Mouse (Mus musculus): ENCODE results near the gene Gm5136. TPM values are rescaled to one million over a fixed set of nuclear protein-coding genes. Genes with fewer than 3 reads are reported as not detected.

Gene Gm5136
- 1 to 10 TPM; 1.1 to 5.6 TPM for total RNA-seq (2021)

DNA sequence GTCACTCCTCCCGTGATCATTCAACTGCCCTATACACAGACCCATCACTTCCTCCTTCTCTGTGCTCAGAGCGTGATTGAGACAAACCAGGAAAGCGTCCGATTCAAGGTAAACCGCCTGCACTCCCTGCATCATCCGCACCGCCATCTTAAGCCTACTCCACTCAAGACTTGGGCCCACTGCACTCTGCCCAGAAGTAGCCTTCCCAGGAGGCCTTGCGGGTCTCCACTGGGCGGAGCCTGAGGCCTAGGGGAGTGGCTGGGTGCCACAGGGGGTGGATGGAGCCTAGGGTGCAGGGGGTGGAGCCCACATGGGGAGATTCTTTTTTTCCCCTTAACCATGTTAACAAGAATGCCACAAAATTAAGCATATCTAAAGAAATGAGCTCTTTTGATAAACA is at the start of gene Gm5136:
TSS of gene Gm5136 (minus strand) at position 215 of the 400 bp plus-strand sequence.
- intact Hi-C loops (cut with DNase I), result no loop called here
- DNase-seq (ENCODE audit: low spot score in 2 of 2), result no peak

DNA sequence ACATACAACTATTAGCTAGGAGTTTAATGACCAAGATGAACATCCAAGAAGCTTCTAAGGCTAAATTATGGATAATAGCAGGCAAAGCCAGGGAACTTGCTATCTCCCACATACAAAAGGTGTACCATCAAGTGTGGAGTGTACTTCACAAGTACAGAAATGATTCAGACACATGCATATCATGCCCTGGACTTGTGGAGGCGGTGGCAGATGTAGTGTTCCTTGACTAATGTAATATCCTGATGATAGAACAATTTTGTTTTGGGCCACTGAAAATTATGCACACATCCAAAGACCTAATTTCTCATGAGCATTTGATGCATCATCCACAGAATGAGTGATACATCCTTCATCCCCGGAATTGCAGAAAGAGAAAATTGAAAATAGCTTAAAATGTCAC is 43.8 kb upstream of the Gm5136 start:
- intact Hi-C loops (cut with DNase I), result no loop called here
- DNase-seq (ENCODE audit: low spot score in 2 of 2), result no peak

DNA sequence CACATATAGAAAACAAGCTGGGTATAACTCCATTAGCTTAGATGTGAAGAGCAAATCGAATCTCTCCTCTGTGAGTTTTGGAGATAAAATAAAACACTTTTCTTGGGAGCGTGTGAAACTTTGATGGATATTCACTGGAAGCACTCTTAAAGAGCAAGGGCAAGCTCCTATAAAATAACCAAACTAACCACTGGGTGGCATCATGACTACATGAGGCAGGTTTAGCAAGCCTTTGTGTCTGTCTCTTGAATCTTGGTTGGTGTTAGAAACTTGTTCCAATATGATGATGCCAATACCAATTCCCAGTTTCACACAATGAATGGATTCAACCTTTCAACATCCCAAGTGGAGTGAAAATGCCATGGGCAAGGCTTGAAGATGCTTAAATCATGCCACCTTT is 34.0 kb upstream of the Gm5136 start:
- DNase-seq (ENCODE audit: low spot score in 2 of 2), result no peak
- intact Hi-C loops (cut with DNase I), result loop anchor here (5.0 to 10.0 kb wide), 2 partner anchors 271 to 763 kb away; no protein-coding TSS in a partner anchor

DNA sequence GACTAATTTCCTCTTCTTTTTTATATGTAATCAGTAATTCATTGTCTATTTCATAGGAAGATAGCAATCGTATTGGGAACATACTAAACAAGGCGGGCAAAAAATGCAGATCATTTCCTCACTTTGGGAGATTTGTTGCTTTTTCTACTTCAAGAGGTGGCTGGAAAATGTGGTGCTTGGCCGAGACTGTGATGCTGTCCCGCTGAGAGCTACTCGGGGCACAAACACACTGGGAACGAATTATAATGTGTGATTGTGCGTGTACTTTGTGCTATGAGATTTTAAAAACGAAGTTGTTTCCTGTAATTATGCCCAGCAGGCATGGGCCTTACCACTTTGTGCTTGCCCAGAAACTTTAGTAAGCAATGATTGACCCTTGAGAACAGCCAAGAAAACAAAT is 29.0 kb upstream of the Gm5136 start:
- intact Hi-C loops (cut with DNase I), result no loop called here
- no peak for DNase-seq (ENCODE audit: low spot score in 2 of 2)

DNA sequence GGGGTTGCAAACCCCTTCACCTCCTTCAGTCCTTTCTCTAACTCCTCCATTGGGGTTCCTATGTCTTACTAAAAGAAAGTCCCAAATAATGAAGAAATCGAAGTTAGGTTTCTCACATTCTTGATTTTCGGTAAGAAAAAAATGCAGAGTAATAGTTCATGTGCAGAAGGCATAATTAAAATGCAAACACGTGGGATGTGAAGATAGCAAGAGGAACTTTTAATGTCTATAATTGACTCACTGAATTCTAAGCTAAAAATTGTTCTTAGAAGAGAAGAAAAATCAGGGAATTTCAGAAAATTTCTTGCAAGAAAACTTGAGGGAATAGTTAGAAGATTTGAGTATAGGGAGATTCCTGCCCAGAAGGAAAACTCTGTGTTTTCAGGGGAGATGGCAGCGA is 26.4 kb upstream of the Gm5136 start:
- intact Hi-C loops (cut with DNase I), result no loop called here
- DNase-seq (ENCODE audit: low spot score in 2 of 2), result no peak

DNA sequence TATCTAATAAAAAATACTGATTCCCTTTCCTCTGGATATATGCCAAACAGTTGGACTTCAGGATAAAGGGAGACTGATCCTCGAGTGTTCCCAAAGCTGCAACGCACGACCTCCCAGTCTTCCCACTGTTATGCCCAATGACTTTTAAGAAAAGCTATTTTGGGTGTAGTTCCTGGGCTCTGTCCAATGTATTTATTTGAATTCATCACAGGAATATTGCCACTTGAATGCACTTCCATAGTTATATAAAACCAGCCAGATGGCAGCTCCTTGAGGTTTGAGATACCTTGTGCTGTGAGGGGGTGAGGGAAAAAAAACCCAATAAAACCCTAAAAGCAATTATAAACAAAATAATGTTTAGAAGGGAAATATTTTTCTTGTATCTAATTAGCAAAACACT is 24.9 kb upstream of the Gm5136 start:
- intact Hi-C loops (cut with DNase I), result no loop called here
- no peak for DNase-seq (ENCODE audit: low spot score in 2 of 2)

DNA sequence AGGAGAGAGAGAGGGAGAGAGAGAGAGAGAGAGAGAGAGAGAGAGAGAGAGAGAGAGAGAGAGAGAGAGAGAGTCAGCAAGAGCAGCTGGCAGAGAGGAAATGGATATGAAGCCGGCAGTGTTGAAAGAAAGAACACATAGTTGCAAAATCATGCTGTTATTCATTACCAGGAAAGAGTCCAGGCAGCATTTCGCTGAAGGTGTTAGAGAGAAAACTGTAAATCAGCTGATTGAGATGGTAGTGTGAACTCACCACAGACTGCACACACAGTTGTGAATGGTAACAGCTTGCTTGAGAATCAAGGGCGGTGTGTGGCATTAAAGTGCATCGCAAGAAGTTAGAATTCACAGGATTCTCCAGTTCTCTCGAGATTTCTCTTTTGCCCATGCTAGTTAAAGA is 10.6 kb upstream of the Gm5136 start:
- DNase-seq (ENCODE audit: low spot score in 2 of 2), result no peak
- intact Hi-C loops (cut with DNase I), result no loop called here

DNA sequence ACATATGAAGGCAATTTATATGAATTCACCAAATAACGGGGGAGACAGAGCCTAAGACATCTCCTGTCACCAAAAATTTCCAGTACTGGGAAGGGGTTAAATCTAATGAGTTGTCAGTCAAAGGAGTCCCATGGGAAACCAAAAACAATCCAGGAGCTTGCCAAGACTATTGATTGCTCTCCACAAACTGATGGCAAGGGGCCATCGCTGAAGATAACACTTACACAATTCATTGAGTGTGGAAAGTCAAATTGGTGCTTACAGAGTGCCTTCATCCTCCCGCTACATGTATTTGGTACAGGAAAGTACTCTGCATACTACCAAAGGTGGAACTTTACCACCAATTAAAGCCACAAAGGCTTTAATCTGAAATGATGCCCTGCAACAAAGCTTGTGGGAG is 5.7 kb upstream of the Gm5136 start:
- intact Hi-C loops (cut with DNase I), result no loop called here
- DNase-seq (ENCODE audit: low spot score in 2 of 2), result no peak

DNA sequence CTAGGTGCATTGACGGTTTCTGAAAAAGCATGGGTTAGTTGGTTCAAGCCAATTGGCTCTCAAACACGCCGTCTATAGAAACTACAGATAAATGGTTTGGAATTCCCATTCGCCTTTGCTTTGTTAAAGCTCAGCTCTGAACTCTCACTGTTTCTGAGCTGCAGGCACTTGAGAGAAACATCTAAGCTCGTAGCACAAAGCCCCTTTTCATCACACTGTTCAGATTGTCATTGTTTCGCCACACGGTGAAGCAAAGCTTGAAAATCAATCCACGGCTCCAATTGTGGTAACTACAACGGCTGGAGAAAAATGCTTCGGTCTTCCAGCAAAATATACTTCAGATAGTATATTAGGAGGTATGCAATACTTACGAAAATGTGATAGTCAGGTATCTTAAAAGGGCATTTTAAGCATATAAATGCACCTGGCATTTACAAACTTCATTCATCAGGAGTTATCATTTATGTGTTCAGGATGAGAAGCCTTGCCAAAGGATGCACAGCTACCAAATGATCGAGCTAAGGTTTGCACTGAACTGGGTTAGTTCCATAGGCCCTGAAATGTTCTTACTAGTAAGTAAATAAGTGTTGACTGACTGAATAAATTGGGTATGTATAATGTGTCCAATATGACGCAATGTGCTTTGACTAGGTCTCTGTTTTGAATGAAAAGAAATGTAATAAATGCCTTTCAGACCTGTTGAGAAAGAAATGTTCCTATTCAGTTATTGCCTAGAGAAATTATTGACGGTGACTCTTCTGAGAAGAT is 1.6 kb upstream of the Gm5136 start:
- DNase-seq (ENCODE audit: low spot score in 2 of 2), result no peak
- intact Hi-C loops (cut with DNase I), result no loop called here

DNA sequence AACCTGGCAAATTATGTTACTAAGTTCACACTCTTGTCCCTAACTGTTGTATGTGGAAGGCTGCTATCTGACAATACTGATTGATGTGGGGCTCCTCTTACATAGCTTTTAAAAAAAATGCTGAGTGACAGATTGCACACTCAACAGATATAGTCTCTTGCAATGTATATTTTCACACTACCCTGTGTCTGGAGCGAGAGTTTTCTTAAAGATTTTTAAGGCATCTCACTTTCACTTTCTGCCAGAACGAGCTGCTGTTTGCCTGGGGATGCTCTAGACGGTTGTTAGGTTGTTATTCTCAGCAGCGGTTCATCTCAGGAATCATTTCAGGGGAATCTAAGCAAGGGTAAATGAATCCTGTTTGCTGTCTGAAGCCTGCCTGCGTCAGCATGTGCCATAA is 2.9 kb downstream of the Gm5136 start:
- no peak for DNase-seq (ENCODE audit: low spot score in 2 of 2)

DNA sequence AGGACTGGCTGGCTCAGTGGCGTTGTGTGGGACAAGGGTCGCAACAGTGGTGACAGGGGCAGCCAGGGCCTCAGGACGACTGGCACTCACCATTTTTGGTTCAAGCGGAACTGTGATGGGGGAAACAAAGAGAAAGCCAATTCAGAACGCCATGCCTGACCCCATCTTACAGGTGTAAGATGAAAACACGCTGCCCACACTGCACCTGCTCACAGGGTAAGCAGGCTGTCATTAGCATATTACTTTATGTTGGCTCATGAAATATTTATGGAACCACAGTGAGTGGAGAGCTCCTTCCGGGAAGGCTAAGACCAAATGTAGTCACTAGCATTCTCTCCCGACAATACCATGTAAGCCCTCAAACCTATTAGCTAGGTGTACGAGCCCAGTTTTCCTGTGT is 9.0 kb downstream of the Gm5136 start:
- DNase-seq (ENCODE audit: low spot score in 2 of 2), result peak; percentile 24 to 43
- intact Hi-C loops (cut with DNase I), result no loop called here

More for the DNA sequence above, 2.9 kb downstream of the Gm5136 start:
- intact Hi-C loops (cut with DNase I), result no loop called here

DNA sequence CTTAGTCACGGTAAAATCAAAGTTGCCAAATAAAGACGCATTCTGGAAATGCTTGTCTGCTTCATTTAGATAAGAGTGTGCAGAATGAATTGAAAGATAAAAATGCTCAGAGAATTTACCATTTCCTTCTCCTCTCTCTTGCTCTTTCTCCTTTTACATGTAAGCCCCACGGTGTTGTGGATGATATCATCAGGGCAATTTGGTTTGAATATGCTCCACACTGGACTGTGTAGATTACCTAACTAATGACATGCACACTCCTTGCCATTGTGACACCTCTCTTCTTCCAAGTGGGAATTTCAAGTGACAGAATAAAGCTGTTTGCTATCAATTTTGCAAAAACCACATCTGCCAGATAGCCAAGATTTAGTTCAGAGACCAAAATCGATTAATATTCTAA is 13.3 kb downstream of the Gm5136 start:
- no peak for DNase-seq (ENCODE audit: low spot score in 2 of 2)
- intact Hi-C loops (cut with DNase I), result no loop called here

DNA sequence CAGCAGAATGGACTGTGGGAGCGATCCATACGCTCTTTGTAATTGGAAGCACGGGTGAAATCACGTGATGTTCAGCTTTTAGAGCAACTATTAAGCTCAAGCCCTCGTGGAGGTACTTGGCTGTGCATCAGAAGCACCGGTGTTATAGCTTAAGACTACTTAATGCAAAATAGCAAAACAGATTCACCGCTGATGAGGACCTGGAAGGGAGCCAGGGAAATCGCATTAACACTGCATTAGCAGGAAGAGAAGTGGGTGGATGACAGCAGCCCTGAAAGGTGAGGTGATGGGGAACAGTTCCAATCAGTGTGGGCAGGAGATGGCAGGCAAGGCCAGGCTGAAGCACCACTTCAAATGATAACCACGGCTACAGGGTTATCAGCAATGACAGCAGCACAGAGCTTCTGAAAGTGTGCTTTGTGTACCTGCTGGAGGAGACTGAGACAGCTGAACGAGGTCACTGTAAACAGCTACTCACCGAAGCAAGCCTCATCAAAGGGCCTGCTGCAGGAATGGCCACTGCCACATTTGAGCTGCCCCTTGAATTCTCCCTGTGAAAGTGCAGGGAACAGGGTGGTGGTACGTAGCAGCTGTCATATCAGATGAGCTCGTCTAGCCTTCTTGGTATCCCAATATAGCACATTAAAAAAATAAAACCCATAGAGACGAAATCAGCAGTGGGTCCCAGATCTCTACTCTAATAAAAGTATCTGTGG is 20.1 kb downstream of the Gm5136 start:
- no peak for DNase-seq (ENCODE audit: low spot score in 2 of 2)

DNA sequence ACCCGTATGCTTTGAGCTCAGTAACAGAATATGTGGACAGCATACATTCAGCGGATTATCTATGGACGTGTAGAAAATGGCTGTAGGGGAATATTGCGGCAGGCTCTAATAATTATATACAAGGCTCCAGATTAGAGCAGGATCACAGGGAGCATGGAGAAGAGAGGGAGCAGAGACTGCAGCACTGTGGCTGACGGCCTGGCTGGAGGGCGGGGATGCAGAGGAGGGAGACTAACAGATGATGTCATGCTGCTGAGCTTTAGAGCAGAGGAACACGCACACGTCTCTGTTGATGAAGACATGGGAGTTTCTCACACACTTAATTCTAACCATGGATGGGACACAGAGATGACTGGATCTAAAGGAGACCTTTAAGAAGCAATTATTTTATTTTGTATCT is 22.9 kb downstream of the Gm5136 start:
- intact Hi-C loops (cut with DNase I), result no loop called here
- no peak for DNase-seq (ENCODE audit: low spot score in 2 of 2)

More for the DNA sequence above, 20.1 kb downstream of the Gm5136 start:
- intact Hi-C loops (cut with DNase I), result no loop called here

DNA sequence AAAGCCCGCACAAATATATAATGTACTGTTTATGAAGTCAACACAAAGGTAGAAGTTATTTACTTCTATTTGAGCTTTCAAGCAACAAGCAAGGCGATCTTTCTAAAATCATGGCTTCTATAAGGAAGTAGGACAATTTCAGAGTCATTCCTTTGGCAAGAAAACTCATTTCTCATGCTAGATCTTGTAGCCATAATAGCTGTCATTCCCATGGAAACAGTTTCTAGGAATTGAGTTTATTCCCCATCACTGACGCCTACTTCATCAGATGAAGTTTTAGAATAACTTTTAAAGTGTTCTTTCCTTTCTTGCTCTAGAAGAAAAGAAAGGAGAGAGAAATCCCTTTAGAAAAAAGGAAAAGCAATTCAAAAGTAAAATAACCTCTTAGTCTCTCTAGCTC is 31.0 kb downstream of the Gm5136 start:
- DNase-seq (ENCODE audit: low spot score in 2 of 2), result no peak
- intact Hi-C loops (cut with DNase I), result no loop called here

DNA sequence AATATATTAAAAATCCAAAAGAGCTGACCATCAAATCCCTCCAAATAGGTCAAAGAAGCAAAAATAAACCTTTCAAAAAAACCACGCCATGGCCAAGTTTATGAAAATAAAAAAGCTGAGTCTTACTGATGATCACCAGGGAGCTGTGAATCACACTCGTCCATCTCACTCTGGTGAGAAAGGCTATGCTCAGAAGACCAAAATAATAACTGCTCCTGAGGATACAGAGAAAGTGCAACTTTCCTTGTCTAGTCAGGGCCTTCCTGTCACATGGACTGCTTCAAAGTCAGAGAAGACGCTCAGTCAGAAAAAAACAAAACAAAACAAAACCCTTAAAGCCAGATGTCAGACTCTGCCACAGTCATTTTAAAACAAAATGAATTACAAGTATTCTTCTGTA is 39.7 kb downstream of the Gm5136 start:
- intact Hi-C loops (cut with DNase I), result no loop called here
- no peak for DNase-seq (ENCODE audit: low spot score in 2 of 2)

DNA sequence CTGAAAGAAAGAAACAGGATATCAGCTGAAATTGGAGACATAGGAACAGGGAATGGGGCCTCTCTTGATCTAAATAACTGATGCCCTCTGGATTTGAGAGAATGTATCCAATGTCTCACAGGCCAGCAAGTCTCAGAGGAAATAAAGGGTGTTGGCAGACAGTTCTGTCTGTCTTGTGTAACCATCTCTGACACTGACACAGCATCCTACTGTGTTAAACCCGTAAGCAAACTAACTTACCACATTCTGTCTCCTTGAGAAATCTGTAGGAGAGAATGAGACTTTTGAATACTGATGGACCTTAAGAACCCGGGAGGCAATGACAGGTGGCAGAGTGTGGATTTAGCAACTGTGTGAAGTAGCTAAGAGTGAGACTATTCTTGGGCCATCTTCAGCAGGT is 41.7 kb downstream of the Gm5136 start:
- DNase-seq (ENCODE audit: low spot score in 2 of 2), result no peak
- intact Hi-C loops (cut with DNase I), result no loop called here

DNA sequence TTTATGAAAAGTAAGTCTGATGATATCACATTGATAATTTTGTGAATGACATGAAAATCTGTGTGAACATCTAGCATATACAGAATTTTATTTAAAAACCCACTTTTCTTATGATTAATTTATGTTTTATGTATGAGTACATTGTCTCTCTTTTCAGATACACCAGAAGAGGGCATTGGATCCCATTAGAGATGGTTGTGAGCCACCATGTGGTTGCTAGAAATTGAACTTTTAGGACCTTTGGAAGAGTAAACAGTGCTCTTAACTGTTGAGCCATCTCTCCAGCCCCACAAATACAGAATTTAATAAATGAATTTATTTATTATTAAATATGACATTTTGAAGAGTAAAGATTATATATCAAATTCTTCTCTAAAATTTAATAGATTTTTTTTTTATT is 42.3 kb downstream of the Gm5136 start:
- intact Hi-C loops (cut with DNase I), result no loop called here
- no peak for DNase-seq (ENCODE audit: low spot score in 2 of 2)

DNA sequence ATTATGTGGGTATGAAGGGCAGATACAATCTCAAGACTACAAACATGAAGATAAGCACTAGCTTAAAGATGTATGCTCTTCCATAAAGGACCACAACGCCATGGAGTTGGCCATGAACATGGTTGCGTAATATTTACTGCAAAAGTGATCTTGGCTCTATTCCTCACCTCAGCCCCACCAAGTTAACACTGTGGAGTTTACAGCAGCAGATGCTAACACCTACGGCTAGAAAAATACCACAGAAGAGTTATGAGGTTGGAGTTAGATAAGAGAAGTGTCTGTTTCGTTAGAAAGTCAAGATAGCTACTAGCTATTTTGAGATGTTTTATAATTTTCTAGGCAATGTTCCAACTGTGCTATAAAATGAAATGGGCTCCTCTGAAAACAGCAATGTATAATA is 43.1 kb downstream of the Gm5136 start:
- intact Hi-C loops (cut with DNase I), result no loop called here

DNA sequence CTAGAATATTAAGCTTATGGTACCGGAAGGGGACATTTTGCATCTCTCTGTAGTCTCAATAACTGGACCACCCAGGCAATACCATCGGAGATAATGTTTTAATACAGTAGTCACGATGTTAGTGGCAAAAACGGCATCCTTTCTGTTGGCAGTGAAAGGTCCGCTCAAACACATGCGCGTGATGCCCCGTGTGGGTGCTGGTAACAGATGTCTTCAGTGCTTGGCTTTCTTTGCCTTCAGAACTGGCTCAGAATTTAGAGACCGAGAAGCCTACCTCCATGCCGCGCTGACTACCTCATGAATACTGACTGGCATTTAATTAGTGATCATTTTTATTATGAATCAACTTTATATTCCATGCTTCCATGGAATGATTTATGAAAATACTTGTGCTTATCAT is 44.9 kb downstream of the Gm5136 start:
- peak in 1 of 2 experiments; percentile 35 for DNase-seq (ENCODE audit: low spot score in 2 of 2)
- intact Hi-C loops (cut with DNase I), result no loop called here

More for the DNA sequence above, 43.1 kb downstream of the Gm5136 start:
- DNase-seq (ENCODE audit: low spot score in 2 of 2), result peak in 1 of 2 experiments; percentile 32

DNA sequence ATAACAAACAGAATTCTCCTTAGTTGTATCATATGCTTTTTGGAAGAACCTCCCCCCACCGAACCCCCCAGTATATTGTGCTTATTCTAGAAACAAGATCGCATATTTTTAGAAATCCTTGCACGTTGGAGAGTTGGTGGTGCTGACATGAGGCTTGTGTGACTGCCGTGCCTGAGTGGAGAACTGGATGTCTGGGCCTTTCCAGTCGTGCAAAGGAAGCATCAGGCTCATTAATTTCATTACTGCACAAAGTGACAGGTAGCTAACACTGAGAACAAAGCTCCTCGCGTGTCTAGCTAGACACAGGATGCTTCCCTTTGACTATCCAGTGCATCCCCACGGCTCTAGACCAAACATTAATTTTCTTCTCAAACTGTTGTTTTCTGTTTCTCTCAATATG is 47.1 kb downstream of the Gm5136 start:
- intact Hi-C loops (cut with DNase I), result no loop called here
- no peak for DNase-seq (ENCODE audit: low spot score in 2 of 2)

All from left cerebral cortex, postnatal 36 days (tissue).